Mouse (Mus musculus): ENCODE data around the gene Ticrr. TPM values are rescaled to one million over a fixed set of nuclear protein-coding genes. Genes with fewer than 3 reads are reported as not detected.

Ticrr gene
- total RNA-seq, 2 experiments from 2014 or later: 0.12 to 0.20 TPM

DNA sequence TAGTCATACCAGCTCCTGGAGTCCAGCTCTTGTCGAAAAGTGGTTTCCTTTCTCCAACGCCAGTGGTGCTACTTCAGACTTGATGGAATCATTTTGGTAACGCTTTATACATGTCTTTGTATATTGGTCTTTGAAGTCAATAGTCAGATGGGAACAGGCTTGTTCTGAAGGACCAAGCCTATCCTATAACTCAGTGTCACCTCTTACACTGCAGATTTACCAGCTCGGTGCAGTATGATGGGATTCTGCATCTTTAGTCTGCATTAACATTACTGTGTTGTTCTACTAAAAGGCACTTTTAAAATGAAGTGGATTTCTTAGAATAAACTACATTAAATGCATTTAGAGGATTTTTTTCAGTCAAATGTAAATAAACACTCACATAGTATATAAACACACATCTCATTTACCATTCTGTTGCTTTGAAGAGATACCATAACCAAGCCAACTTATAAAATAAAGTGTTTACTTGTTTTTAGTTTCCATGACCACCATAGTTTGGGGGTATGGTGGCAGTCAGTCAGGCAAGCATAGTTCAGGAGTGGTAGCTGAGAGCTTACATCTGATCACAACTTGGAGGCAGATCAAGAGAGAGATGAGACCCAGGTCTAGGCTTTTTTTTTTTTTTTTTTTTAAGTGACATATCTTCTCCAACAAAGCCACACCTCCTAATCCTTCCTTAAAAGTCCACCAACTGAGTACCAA is 11.1 kb downstream of the Ticrr start:
- DNase-seq: no peak
- intact Hi-C loops (cut with DNase I): no loop called here

DNA sequence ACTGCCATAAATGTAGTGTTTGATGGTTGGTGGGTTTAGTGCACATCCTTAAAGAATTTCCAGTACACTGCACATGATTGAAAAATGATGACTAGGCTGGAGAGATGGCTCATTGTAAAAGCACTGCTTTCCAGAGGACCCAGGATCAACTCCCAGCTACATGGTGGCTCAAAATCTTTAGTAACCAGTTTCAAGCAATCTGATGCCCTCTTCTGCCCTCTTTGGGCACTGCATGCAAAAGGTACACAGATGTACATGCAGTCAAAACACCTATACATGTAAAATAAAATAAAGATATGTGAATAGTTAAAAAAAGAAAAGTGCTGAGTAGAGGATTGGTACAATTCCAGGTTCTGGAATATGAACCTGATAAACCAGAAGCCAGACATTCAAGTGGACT is 19.2 kb downstream of the Ticrr start:
- intact Hi-C loops (cut with DNase I): no loop called here
- no peak for DNase-seq

DNA sequence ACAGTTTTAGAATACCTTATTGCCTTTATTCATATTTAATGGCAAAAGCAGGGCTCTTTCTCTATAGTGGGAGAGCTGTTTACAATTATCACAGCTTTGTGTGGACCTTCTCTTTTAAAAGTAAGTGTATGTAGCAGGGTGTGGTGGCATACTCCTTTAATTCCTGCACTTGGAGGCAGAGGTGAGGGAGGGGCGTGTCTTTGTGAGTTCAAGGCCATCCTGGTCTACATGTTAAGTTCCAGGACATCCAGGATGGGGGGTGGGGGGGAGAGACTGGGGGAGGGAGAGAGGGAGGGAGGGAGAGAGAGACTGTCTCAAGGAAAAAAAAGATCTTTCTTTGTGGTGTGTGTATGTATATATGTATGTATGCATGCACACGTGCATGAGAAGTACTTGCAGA is 20.2 kb downstream of the Ticrr start:
- DNase-seq: no peak
- intact Hi-C loops (cut with DNase I): no loop called here

GRCm38 (mm10) chr7:79696495-79696894 is 36.5 kb downstream of the Ticrr start:
- DNase-seq: no peak
- intact Hi-C loops (cut with DNase I): no loop called here

DNA sequence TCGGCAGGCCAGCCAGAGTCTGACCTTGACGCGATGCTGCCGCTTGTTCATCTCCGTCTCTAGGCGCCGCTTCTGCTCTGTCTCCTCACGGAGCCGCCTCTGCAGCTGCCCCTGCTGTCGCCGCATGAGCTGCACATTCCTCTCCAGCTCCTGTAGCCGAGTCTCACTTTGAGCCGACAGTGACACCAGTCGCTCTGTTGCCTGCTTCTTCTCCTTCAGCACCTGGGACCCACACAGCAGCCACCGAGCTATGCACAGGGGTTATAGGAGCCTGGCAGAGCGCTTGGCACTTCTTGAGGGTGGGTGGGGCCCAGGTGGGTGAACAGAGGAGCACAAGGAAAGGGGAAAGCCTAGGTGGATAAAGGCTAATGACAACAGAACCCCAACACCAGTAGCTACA is 42.8 kb downstream of the Ticrr start:
- intact Hi-C loops (cut with DNase I): no loop called here
- no peak for DNase-seq

DNA sequence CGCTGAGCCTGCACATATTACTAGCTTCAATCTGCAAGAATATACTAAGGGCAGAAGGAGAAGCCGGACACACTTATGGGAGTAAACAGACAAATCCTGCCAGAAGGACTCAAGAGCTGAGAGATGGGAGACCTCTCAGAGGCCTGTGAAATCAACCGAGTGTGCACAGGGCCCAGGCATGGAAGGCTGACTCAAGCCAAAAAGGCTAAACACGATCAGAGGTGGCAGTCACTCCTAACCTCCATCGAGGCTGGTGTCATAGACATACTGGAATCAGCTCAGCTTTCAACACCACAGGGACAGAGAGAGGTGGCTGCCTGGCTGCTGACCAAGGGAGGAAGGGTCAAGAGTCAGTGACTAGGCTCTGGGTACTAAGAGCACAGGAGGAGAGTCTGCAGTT is 45.2 kb downstream of the Ticrr start:
- no peak for DNase-seq
- intact Hi-C loops (cut with DNase I): no loop called here

- intact Hi-C loops (cut with DNase I): no loop called here
- no peak for DNase-seq
These were observed 50.2 kb downstream of the Ticrr start for GRCm38 (mm10) chr7:79710130-79710607.

GRCm38 (mm10) chr7:79710831-79711230 is 50.8 kb downstream of the Ticrr start:
- DNase-seq: no peak
- intact Hi-C loops (cut with DNase I): no loop called here

DNA sequence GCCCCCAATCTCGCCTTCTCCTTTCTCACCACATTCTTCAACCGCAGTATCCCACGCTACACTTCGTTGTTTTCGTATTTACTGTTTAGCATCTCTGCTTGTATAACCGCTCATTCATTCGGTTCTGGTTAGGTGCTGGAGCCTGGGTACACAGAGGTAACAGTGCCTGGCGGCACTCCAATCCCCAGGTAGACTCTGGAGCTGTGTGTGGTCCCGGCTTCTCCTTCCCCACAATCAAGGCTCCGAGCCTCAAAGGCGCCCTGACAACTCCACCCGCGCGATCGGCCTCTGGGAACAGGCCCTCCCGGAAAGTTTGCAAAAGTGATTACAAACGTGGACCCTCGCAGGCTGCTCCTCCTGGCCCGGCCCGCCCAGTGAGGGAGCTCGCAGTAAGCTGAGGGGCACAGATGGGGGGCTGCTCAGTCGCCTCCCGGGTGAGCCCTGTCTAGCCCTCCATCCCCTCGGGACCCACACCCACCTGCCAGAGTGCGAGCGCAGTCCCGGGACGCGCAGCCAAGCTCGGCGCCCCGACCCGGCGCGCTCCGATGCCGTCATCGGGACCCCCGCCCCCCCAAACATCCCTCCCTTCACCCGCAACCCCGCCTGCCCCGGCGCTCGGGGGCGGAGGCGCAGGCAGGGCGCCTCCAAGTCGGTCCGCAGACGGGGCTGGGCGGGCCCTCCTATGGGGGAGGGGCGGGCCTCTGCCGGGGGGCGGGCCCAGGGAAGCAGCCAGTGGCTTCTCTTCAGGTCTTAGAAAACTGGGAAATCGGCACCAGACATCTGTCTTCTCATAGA is 55.4 kb downstream of the Ticrr start, which contains the start of gene Kif7:
Gene Kif7 (minus strand): TSS at position 534 of the 795 bp plus-strand sequence.
- DNase-seq: peak; percentile 59 to 76
- intact Hi-C loops (cut with DNase I): no loop called here

- peak in 1 of 2 experiments; percentile 56 for DNase-seq
- intact Hi-C loops (cut with DNase I): no loop called here
These were observed 61.5 kb downstream of the Ticrr start for GRCm38 (mm10) chr7:79721386-79721977.

DNA sequence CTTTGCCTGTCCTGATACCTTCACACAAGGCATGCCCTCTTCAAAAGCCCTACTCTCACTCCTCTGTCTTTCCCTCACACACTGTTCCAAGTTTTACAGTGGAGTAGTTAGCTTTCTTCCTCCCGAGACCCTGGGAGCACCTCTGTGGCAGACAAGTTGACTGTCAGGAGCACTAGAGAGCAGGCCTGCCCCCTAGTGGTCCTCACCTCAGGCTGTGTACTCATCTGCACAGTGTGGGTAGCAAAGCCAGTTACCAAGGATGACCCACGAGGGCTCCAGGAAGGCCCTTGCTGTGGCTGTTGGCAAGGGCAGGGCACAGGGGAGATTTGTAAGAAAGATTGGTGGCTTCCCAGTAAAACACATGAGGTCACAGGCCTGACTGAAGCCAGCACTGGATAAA is 67.1 kb downstream of the Ticrr start:
- intact Hi-C loops (cut with DNase I): loop anchor here (5.0 kb wide), 1 partner anchor 65 kb away; the partner anchor contains the start of gene Ticrr
- peak in 1 of 2 experiments; percentile 47 for DNase-seq

- intact Hi-C loops (cut with DNase I): loop anchor here (2.0 to 5.0 kb wide), 2 partner anchors 66 to 115 kb away; partner anchors contain the start of gene Ticrr
- peak; percentile 48 to 51 for DNase-seq
These were observed 68.2 kb downstream of the Ticrr start for GRCm38 (mm10) chr7:79728219-79728618.

GRCm38 (mm10) chr7:79729169-79729568 is 69.2 kb downstream of the Ticrr start:
- intact Hi-C loops (cut with DNase I): loop anchor here (2.0 to 5.0 kb wide), 2 partner anchors 67 to 116 kb away; partner anchors contain the start of gene Ticrr
- DNase-seq: peak in 1 of 2 experiments; percentile 43

DNA sequence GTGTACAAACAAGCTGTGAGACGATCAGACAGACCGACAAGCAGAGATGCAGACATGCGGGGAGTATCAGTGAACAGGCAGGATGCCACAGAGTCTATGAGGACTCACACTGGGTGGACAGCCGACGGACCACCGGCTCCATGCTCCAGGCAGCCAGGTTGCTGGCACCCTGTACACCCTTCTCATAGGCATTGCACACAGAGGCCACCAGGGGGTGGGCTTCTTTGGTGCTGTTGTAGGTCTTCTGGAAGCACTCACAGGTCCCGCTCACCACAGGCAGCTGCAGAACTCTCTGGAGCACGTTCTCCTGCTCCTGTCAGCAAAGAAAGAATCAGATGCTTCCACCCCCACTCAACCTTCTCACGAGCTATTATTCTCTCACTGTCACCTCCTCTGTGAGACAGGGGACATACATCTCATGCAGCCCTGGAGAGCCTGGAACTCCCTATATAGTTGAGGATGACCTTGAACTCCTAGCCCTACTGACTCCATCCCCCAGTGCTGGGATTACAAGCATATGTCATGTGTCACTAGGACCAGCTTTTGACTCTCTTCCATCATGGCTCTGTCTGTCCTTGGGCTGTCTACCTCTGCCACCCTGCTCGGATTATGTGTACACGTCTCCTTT is 69.9 kb downstream of the Ticrr start:
- no peak for DNase-seq
- intact Hi-C loops (cut with DNase I): loop anchor here (2.0 to 5.0 kb wide), 2 partner anchors 68 to 117 kb away; partner anchors contain the start of gene Ticrr

- intact Hi-C loops (cut with DNase I): no loop called here
These were observed 71.4 kb downstream of the Ticrr start for GRCm38 (mm10) chr7:79731438-79731837.

DNA sequence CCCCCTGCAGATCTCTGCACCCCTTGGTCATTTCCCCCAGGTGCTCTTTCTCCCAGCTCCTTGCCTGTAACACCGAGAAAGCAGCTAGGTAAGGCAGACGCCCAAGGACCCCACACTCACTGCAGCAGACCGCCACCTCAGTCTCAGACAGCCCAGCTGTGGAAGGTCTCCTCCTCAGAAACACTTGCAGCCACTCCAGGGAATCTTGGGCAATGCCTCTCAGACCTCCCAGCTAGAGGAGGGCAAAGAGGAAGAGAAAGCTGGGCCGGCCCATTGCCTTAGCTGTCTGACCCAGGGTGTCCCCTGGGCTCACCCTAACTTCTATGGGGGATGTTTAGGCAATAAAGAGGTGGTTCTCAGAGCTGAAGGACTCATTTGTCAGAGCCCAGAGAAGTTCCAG is 72.6 kb downstream of the Ticrr start, which contains the start of gene Plin1:
Gene Plin1 (minus strand): TSS at position 282 of the 400 bp plus-strand sequence.
- intact Hi-C loops (cut with DNase I): no loop called here

More at GRCm38 (mm10) chr7:79731438-79731837, 71.4 kb downstream of the Ticrr start:
- no peak for DNase-seq

GRCm38 (mm10) chr7:79734563-79734962 is 74.6 kb downstream of the Ticrr start:
- DNase-seq: peak; percentile 32 to 54
- intact Hi-C loops (cut with DNase I): no loop called here

More for the DNA sequence above, 72.6 kb downstream of the Ticrr start, which contains the start of gene Plin1:
- no peak for DNase-seq

GRCm38 (mm10) chr7:79736511-79736910 is 76.5 kb downstream of the Ticrr start:
- intact Hi-C loops (cut with DNase I): no loop called here
- DNase-seq: no peak

GRCm38 (mm10) chr7:79738913-79739312 is 78.9 kb downstream of the Ticrr start:
- no peak for DNase-seq
- intact Hi-C loops (cut with DNase I): no loop called here

DNA sequence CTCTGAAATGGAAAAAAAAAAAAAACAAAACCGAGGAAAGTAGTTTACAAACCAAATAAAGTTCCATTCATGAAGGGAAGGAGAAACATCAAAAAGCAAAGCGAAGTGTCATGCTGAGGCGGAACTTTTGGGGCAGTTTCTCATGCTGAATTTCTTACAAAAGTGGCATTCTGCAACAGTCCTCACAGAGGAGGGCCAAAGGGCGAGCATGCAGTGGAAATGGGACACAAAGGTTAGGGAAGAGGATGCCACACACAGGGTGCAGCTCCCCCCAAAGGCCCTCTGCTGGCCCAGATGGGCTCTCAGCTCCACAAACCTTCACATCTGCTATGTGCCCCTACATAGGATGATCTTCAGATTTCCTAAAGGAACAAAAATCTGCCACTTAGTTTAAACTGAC is 80.3 kb downstream of the Ticrr start:
- intact Hi-C loops (cut with DNase I): no loop called here

More for the DNA sequence above, 80.3 kb downstream of the Ticrr start:
- DNase-seq: no peak

Measured in gastrocnemius, postnatal 36 days (tissue).